Mouse (Mus musculus) liver, embryonic 14.5 days (tissue): ENCODE results near the gene Polr1e.

ENCODE experiments used
- CTCF ChIP-seq: IDR thresholded peaks from 2 replicates; pipeline ENCODE4 v1.5.1; 2016; ENCODE audit warnings: antibody characterized with exemption, low read depth, control low read depth
- EP300 ChIP-seq: IDR thresholded peaks from 2 replicates; pipeline ENCODE4 v1.6.1; 2016; ENCODE audit warnings: antibody characterized with exemption, low read depth

GRCm38 (mm10) chr4:45005452-45005851 lies 12.9 kb upstream of the Polr1e start:
- TF ChIP-seq EP300 = no peak
- no peak for TF ChIP-seq CTCF
